Mouse (Mus musculus) myocyte (in vitro differentiated cells): ENCODE measurements around the gene Iqschfp.

Experiments used
- POLR2A ChIP-seq: IDR thresholded peaks from one replicate; pipeline ENCODE4 v1.6.1; 2011; ENCODE audit warnings: low read depth, mild to moderate bottlenecking, control low read depth, moderate library complexity; ENCODE audit not compliant: insufficient read length
- USF1 ChIP-seq: IDR thresholded peaks from one replicate; pipeline ENCODE4 v1.6.1; 2011; ENCODE audit warnings: low read depth, mild to moderate bottlenecking, control low read depth, moderate library complexity

DNA sequence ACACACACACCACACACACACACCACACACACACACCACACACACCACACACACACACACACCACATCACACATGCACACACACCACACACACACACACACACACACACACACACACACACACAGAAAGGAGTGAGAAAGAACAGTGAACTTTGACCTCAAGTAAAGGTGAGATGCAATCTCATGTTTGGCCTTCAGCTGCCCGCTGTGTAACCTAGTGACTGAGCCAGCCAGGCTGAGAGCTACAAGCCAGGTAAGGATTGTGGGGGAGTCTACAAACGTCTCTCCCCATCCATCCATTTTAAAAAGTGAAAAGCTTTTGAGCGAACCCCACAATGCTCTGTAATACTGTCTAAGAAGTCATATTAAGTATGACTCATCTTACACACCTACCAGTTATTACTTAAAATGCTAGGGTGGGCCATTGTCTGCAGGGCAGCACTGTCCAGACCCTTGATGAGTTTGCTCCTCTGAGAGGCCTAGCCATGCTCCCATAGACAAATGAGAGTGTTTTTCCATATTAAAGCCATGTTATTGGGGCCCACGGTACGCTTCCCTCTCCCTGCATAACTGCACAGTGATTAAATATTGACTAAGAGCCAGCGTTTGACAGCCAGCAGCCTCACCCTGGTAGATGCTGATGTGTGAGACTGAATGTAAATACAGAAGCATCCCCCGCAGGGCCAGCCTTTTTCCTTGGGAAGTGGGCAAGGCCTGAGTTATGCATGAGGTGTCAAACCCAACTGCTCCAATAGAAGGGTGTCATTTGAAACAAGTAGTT, 621.5 kb downstream of the Iqschfp start:
- TF ChIP-seq USF1 (no peak), POLR2A (no peak)
